Mouse (Mus musculus): ENCODE measurements around the gene Col4a6. TPM values are rescaled to one million over a fixed set of nuclear protein-coding genes. Genes with fewer than 3 reads are reported as not detected.

Col4a6 gene
- total RNA-seq (2014; rRNA removed) (7.0 and 7.6 TPM in 2 replicates), polyA plus RNA-seq (2015; fragmentation: Nextera tagmentation; extraction: Ambion mirVana) (2.2 and 2.5 TPM in 2 replicates)

- Histone ChIP-seq H3K9ac (replicated peaks; ENCODE audit: low read length) (no peak within 1 kb of the TSS), H3K36me3 (ENCODE audit: insufficient read depth, low read length) (no peaks in the 10 kb centered on the region), H3K4me2 (ENCODE audit: low read depth, low read length) (peak within 1 kb of the TSS; percentile 66), H3K4me3 (ENCODE audit: low read length) (peak within 1 kb of the TSS; percentile 44), H3K4me1 (ENCODE audit: insufficient read depth, low read length) (no peaks in the 10 kb centered on the region), H3K9me3 (ENCODE audit: low read length) (no peaks in the 10 kb centered on the region), H3K27me3 (ENCODE audit: insufficient read depth, low read length) (no peaks in the 10 kb centered on the region), H3K27ac (no peak within 1 kb of the TSS)
- 26% methylated on average over 16 of the region's 16 CpGs for WGBS
- DNase-seq (ENCODE audit: low spot score) (peak; percentile 22), ATAC-seq (peak; percentile 73)
- no peak for TF ChIP-seq CTCF (IDR thresholded peaks at IDR 0.05; ENCODE audit: low read depth)
These were observed at the start of gene Col4a6 for GRCm38 (mm10) chrX:141473470-141474302. TSS of gene Col4a6 (minus strand) at chrX:141474076.

DNA sequence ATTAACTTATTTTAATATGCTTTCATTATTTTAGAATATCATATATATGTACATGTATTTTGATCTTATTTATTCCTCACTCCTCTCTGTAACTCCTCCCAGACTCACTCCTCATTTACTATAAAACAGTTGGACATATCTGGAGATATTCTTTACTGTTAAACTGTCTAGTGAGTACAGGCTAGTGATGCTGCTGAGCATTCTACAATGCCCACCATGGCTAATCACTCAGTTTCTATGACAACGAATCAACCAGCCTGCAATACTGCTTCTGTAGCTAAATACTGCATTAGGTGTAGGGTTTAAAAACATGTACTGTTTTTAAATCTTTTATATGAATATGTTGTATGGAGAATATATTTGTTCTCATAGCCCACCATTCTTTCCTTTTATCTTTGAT is 29.2 kb upstream of the Col4a6 start:
- no peaks in the 10 kb centered on the region for H3K4me1 ChIP-seq (ENCODE audit: insufficient read depth, low read length)
- no peaks in the 10 kb centered on the region for H3K36me3 ChIP-seq (ENCODE audit: insufficient read depth, low read length)
- WGBS: 71% methylated on average over 1 of the region's 1 CpGs
- ATAC-seq (no peak), DNase-seq (ENCODE audit: low spot score) (peak; percentile 2)
- no peaks in the 10 kb centered on the region for H3K9me3 ChIP-seq (ENCODE audit: low read length)
- H3K4me2 ChIP-seq (ENCODE audit: low read depth, low read length): no peak overlapping the region
- no peak overlapping the region for H3K9ac ChIP-seq (replicated peaks; ENCODE audit: low read length)
- H3K27me3 ChIP-seq (ENCODE audit: insufficient read depth, low read length): no peaks in the 10 kb centered on the region
- TF ChIP-seq CTCF (IDR thresholded peaks at IDR 0.05; ENCODE audit: low read depth): no peak
- H3K27ac ChIP-seq: no peak overlapping the region
- H3K4me3 ChIP-seq (ENCODE audit: low read length): no peak overlapping the region

DNA sequence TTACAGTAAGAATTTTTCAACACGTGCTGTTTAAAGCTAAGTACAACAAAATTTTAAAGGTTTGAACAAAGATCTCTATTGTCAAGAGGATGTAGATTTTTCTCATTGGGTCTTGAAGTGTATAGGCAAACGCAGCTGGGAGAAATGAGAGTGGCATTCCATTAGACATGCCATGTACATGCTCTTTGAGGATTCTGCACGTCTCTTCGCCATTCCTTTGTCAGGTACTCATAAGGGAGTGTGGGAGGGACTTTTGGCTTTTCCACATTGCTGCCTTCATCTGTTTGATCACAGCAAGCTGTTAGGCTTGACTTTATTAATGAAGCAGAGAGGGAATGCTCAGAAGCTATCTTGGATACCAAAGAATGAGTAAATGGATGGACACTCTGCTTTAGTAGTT is 20.7 kb upstream of the Col4a6 start:
- no peak for ATAC-seq
- no peak overlapping the region for H3K4me2 ChIP-seq (ENCODE audit: low read depth, low read length)
- 66% methylated on average over 4 of the region's 4 CpGs for WGBS

DNA sequence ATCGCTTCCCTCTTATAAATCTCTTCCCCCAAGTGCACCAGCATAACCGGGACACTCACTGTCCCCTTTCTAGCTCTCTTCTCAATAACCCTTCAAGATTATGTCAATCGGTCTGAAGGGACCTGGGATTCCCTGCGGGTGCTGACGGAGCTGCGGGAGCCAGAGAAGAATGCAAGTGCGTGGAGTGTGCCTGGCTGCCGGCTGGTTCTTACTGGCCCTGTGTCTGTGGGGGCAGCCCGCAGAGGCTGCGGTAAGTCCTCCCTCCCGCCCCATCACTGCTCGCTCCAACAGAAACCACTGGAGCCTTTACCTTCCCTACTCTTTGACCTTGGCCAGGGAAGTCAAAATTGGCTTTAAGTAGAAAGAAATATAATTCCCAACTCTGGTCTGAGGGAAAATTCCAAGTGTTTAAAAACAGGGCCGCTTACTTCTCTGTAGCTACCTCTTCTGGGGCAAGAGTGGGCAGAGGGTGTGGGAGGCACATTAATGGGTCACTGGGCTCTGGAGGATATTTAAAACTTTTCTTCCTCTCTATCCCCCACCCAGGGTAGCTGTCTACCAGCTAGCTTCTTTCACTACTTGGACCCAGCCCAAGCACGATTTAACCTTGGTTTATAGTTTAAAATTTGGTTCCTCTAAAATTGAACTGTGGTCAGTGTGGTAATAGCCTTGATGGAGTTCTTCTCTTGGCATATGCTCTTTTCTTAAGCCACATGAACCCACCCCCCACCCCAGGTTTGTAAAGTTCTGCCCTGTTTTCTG is 1.9 kb upstream of the Col4a6 start:
- TF ChIP-seq CTCF (IDR thresholded peaks at IDR 0.05; ENCODE audit: low read depth): no peak
- Histone ChIP-seq H3K4me2 (ENCODE audit: low read depth, low read length) (peak overlapping the region; percentile 66), H3K9me3 (ENCODE audit: low read length) (no peaks in the 10 kb centered on the region), H3K27me3 (ENCODE audit: insufficient read depth, low read length) (no peaks in the 10 kb centered on the region), H3K36me3 (ENCODE audit: insufficient read depth, low read length) (no peaks in the 10 kb centered on the region), H3K9ac (replicated peaks; ENCODE audit: low read length) (peak overlapping the region; percentile 28; the same call in 1 of the 2 replicates), H3K4me1 (ENCODE audit: insufficient read depth, low read length) (no peaks in the 10 kb centered on the region), H3K27ac (no peak overlapping the region), H3K4me3 (ENCODE audit: low read length) (peak overlapping the region; percentile 44)
- 23% methylated on average over 14 of the region's 14 CpGs for WGBS
- ATAC-seq (peak; percentile 73), DNase-seq (ENCODE audit: low spot score) (no peak)

More for the DNA sequence above, 20.7 kb upstream of the Col4a6 start:
- no peak for TF ChIP-seq CTCF (IDR thresholded peaks at IDR 0.05; ENCODE audit: low read depth)
- Histone ChIP-seq H3K36me3 (ENCODE audit: insufficient read depth, low read length) (no peaks in the 10 kb centered on the region), H3K9ac (replicated peaks; ENCODE audit: low read length) (no peak overlapping the region), H3K27me3 (ENCODE audit: insufficient read depth, low read length) (no peaks in the 10 kb centered on the region), H3K9me3 (ENCODE audit: low read length) (no peaks in the 10 kb centered on the region), H3K27ac (no peak overlapping the region), H3K4me3 (ENCODE audit: low read length) (no peak overlapping the region), H3K4me1 (ENCODE audit: insufficient read depth, low read length) (no peaks in the 10 kb centered on the region)
- DNase-seq (ENCODE audit: low spot score): no peak

DNA sequence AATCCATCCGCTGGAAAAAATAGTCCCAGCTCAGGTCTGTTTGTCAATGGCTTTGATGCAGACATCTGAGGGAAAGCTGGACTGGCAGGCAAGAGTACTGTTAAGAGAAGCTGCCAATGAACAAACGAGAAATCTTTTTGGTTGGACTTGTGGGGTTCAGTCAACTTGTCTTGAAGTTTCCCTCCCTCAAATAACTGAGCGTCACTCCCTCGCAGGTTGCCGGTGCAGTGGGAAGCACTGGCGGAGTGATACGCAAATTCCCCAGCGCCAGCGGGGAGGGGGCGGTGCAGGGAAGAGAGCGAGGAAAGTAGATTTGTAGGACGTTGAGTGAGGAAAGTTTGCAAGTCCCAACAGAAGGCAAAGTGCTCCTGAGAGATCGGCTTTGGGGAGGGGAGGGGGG is 1.2 kb upstream of the Col4a6 start, which contains the start of gene Col4a5:
Col4a5 (plus strand) TSS at position 276 of the 400 bp plus-strand sequence.
- H3K27me3 ChIP-seq (ENCODE audit: insufficient read depth, low read length): no peaks in the 10 kb centered on the region
- H3K4me2 ChIP-seq (ENCODE audit: low read depth, low read length): peak within 1 kb of the TSS; percentile 66
- ATAC-seq (peak; percentile 81), DNase-seq (ENCODE audit: low spot score) (peak; percentile 78)
- peak within 1 kb of the TSS; percentile 28; the same call in 1 of the 2 replicates for H3K9ac ChIP-seq (replicated peaks; ENCODE audit: low read length)
- no peaks in the 10 kb centered on the region for H3K4me1 ChIP-seq (ENCODE audit: insufficient read depth, low read length)
- no peak within 1 kb of the TSS for H3K27ac ChIP-seq
- H3K4me3 ChIP-seq (ENCODE audit: low read length): peak within 1 kb of the TSS; percentile 44
- H3K9me3 ChIP-seq (ENCODE audit: low read length): no peaks in the 10 kb centered on the region
- TF ChIP-seq CTCF (IDR thresholded peaks at IDR 0.05; ENCODE audit: low read depth): no peak
- H3K36me3 ChIP-seq (ENCODE audit: insufficient read depth, low read length): no peaks in the 10 kb centered on the region
- 29% methylated on average over 13 of the region's 13 CpGs for WGBS

GRCm38 (mm10) chrX:141447936-141448335 is 25.9 kb downstream of the Col4a6 start:
- Histone ChIP-seq H3K36me3 (ENCODE audit: insufficient read depth, low read length) (no peaks in the 10 kb centered on the region), H3K27me3 (ENCODE audit: insufficient read depth, low read length) (no peaks in the 10 kb centered on the region), H3K4me1 (ENCODE audit: insufficient read depth, low read length) (no peaks in the 10 kb centered on the region), H3K4me2 (ENCODE audit: low read depth, low read length) (no peak overlapping the region), H3K27ac (no peak overlapping the region), H3K9me3 (ENCODE audit: low read length) (no peaks in the 10 kb centered on the region), H3K4me3 (ENCODE audit: low read length) (no peak overlapping the region), H3K9ac (replicated peaks; ENCODE audit: low read length) (no peak overlapping the region)
- ATAC-seq: no peak
- no peak for TF ChIP-seq CTCF (IDR thresholded peaks at IDR 0.05; ENCODE audit: low read depth)
- WGBS: 88% methylated on average over 1 of the region's 1 CpGs
- no peak for DNase-seq (ENCODE audit: low spot score)
